Mouse (Mus musculus): ENCODE measurements around the gene Use1.

GRCm38 (mm10) chr8:71381421-71381970 is 14.8 kb downstream of the Use1 start, which contains the start of gene Nr2f6:
- TF ChIP-seq CTCF (IDR thresholded peaks at IDR 0.05; ENCODE audit: low read depth, low read length) (no peak), GATA1 (IDR thresholded peaks at IDR 0.05; ENCODE audit: borderline replicate concordance, low read length) (no peak)
